Mouse (Mus musculus) stomach, embryonic 16.5 days (tissue): ENCODE results near the gene Usp3. TPM values are rescaled to one million over a fixed set of nuclear protein-coding genes. Genes with fewer than 3 reads are reported as not detected.

Experiments
- ATAC-seq: fragments of 200-750 bp; cut with Nextera tagmentation; 2 replicates; pipeline ENCODE4 v1.8.0; 2017; ENCODE audit warnings: moderate number of reproducible peaks, moderate TSS enrichment; ENCODE audit not compliant: insufficient read depth, low FRiP score
- H3K27ac ChIP-seq: fragments of 300-500 bp; sonication (generic); 2 replicates; pipeline ENCODE4 v1.5.1; 2014; ENCODE audit warnings: low read length
- H3K27me3 ChIP-seq: fragments of 300-500 bp; sonication (generic); 2 replicates; pipeline ENCODE4 v1.6.1; 2014; ENCODE audit warnings: low read length, control low read depth, mixed read lengths; ENCODE audit not compliant: control insufficient read depth, insufficient read depth
- H3K36me3 ChIP-seq: fragments of 300-500 bp; sonication (generic); 2 replicates; pipeline ENCODE4 v1.6.1; 2014; ENCODE audit warnings: low read length; ENCODE audit not compliant: control insufficient read depth, insufficient read depth
- H3K4me1 ChIP-seq: fragments of 300-500 bp; sonication (generic); 2 replicates; pipeline ENCODE4 v1.6.1; 2014; ENCODE audit warnings: low read length, control low read depth, mixed read lengths; ENCODE audit not compliant: control insufficient read depth, insufficient read depth
- H3K4me2 ChIP-seq: fragments of 300-500 bp; sonication (generic); 2 replicates; pipeline ENCODE4 v1.6.1; 2014; ENCODE audit warnings: low read depth, low read length, mixed read lengths
- H3K4me3 ChIP-seq: fragments of 300-500 bp; sonication (generic); replicated peaks from 2 replicates; pipeline ENCODE4 v1.5.1; 2014; ENCODE audit warnings: mild to moderate bottlenecking, low read length
- H3K9ac ChIP-seq: fragments of 300-500 bp; sonication (generic); 2 replicates; pipeline ENCODE4 v1.6.1; 2014; ENCODE audit warnings: low read length
- H3K9me3 ChIP-seq: fragments of 300-500 bp; sonication (generic); replicated peaks from 2 replicates; pipeline ENCODE4 v1.6.1; 2016; ENCODE audit warnings: low read length, control low read depth; ENCODE audit not compliant: control insufficient read depth
- WGBS: fragments of 180-500 bp; shearing (Covaris S2); extraction: QIAGEN DNeasy Blood & Tissue Kit; methylation state at CpG from one replicate; pipeline ENCODE4 v1.1.7; 2014; 5-methylcytosine and 5-hydroxymethylcytosine counted together
- polyA plus RNA-seq: library from polyadenylated mRNA; unstranded; fragments of >200 nt; fragmentation: Nextera tagmentation; extraction: Ambion mirVana; gene quantifications from 2 replicates; pipeline ENCODE4 v1.2.1, GENCODE M21; 2015

Usp3 gene
- polyA plus RNA-seq, 1 experiment from 2014 or later, result 54.5 TPM

DNA sequence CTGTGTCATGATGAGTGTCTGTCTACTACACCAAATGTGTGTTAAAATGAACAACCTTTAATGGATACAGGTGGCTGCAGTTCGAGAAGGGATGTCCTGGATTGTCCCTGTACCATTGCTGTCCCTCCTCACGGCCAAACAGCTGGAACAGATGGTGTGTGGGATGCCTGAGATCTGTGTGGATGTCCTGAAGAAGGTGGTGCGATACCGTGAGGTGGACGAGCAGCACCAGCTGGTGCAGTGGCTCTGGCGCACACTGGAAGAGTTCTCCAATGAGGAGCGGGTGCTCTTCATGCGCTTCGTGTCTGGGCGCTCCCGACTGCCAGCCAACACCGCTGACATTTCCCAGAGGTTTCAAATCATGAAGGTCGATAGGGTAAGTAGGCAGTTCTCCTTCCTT is 88.4 kb downstream of the Usp3 start:
- no peaks in the 10 kb centered on the region for H3K4me1 ChIP-seq
- peaks cover 11% of the 10 kb centered on the region; the same call in 1 of the 2 replicates for H3K36me3 ChIP-seq
- no peaks in the 10 kb centered on the region for H3K9me3 ChIP-seq
- H3K4me3 ChIP-seq, result no peak overlapping the region
- 90% methylated on average over 13 of the region's 13 CpGs for WGBS
- no peak overlapping the region for H3K27ac ChIP-seq
- no peaks in the 10 kb centered on the region for H3K27me3 ChIP-seq
- ATAC-seq, result no peak
- no peak overlapping the region for H3K4me2 ChIP-seq
- no peak overlapping the region for H3K9ac ChIP-seq

DNA sequence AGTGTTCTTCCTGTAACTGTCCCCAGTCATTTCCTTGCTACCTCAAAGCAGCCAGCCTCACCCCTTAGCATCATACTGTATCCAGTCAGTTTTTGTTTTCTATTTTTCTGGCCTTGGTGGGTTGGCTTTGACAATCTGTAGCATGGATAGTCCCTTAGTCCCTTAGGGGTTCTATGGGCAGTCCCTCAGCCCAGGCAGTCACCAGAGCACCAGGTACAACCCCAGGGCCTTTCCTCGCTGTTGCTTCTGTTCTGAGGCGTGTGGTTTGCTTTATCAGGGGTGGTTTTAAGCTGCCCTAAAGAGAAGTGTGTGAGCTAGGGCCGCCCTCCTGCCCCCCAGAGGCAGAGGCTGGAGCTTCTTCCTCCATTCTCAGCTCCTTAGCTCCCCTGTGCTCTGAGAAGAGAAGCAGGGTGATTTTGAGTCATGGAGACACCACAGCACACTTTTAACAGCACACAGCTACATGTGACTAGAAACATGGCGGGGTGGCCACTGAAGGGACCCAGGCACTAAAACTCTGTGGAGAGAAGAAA is 89.0 kb downstream of the Usp3 start:
- H3K4me3 ChIP-seq, result no peak overlapping the region
- ATAC-seq, result no peak
- peaks cover 11% of the 10 kb centered on the region; the same call in 1 of the 2 replicates for H3K36me3 ChIP-seq

GRCm38 (mm10) chr9:66501248-66501647 is 91.7 kb downstream of the Usp3 start:
- Histone ChIP-seq H3K4me1 (no peaks in the 10 kb centered on the region), H3K36me3 (peaks cover 7% of the 10 kb centered on the region), H3K27ac (no peak overlapping the region), H3K9me3 (no peaks in the 10 kb centered on the region), H3K27me3 (no peaks in the 10 kb centered on the region), H3K4me3 (no peak overlapping the region), H3K4me2 (no peak overlapping the region), H3K9ac (no peak overlapping the region)
- no peak for ATAC-seq
- WGBS, result 56% methylated on average over 2 of the region's 2 CpGs

More for the DNA sequence above, 89.0 kb downstream of the Usp3 start:
- Histone ChIP-seq H3K4me2 (no peak overlapping the region), H3K4me1 (no peaks in the 10 kb centered on the region), H3K9me3 (no peaks in the 10 kb centered on the region), H3K27ac (no peak overlapping the region), H3K9ac (no peak overlapping the region), H3K27me3 (no peaks in the 10 kb centered on the region)
- 79% methylated on average over 4 of the region's 4 CpGs for WGBS

DNA sequence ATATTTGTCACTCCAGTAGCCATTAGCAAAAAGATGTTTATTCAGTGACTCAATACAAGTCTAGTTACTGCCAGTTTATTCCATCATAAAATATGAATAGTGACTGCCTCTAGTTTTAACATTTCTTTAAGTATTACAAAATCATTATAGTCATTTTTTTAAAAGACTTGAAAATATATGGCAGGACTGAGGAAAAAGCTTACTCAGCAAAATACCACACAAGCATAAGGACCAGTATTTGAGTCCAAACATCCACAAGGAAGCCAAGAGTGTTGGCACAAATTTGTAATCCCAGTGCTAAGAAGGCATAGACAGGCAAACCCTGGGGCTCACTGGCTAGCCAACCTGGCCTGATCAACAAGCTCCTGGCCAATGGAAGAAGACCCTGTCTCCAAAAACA is 99.0 kb downstream of the Usp3 start:
- Histone ChIP-seq H3K9ac (no peak overlapping the region), H3K27me3 (no peaks in the 10 kb centered on the region), H3K9me3 (no peaks in the 10 kb centered on the region; the same call in 1 of the 2 replicates), H3K4me2 (no peak overlapping the region), H3K4me3 (no peak overlapping the region), H3K27ac (no peak overlapping the region), H3K36me3 (peaks cover 15% of the 10 kb centered on the region), H3K4me1 (no peaks in the 10 kb centered on the region)
- ATAC-seq, result no peak

DNA sequence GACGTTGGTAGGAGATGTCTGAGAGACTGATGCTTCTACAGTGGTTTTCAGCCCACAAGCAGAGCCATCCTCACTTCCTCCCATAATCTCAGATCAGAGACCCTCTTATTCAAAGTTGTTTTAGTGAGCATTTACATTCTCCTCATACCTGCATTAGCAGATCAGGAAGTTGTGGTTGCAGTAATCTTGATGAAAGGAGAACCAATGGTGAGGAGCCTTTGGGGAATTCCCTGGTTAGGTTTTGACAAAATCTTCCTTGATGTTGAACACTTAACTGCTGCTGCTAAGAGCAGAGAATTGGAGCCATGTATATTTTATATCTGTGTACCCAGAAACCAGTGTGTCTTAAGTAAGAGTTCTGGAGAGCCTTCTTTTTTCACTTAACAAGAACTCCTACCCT is 100.6 kb downstream of the Usp3 start:
- no peak for ATAC-seq
- Histone ChIP-seq H3K4me1 (no peaks in the 10 kb centered on the region), H3K9ac (no peak overlapping the region), H3K9me3 (no peaks in the 10 kb centered on the region; the same call in 1 of the 2 replicates), H3K4me3 (no peak overlapping the region), H3K27ac (no peak overlapping the region), H3K4me2 (no peak overlapping the region), H3K27me3 (no peaks in the 10 kb centered on the region), H3K36me3 (peaks cover 19% of the 10 kb centered on the region)
- 97% methylated on average over 1 of the region's 1 CpGs for WGBS

- H3K4me1 ChIP-seq, result no peaks in the 10 kb centered on the region
- peaks cover 24% of the 10 kb centered on the region for H3K36me3 ChIP-seq
- H3K9me3 ChIP-seq, result no peaks in the 10 kb centered on the region; the same call in 1 of the 2 replicates
- no peak for ATAC-seq
- H3K27ac ChIP-seq, result no peak overlapping the region
- no peak overlapping the region for H3K4me3 ChIP-seq
- H3K4me2 ChIP-seq, result no peak overlapping the region
- no peaks in the 10 kb centered on the region for H3K27me3 ChIP-seq
- no peak overlapping the region for H3K9ac ChIP-seq
These were observed 104.2 kb downstream of the Usp3 start for GRCm38 (mm10) chr9:66488786-66489185.

DNA sequence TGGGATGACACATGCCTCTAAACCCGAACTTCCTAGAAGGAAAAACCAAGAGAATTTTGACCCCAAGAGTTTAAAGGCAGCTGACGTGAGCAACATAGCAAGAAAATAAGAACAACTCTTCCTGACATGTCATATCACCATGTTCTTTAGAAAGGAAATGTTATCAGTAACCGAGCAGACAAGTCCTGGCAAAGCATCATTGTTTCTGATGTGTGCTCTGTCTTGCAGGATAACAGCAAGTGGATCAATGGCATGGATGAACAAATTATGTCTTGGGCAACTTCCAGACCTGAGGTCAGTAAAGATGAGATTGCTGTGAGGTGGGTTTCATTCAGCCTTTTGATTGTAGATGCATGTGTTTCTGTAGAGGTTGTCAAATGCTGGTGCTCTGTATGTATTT is 109.5 kb downstream of the Usp3 start:
- no peak overlapping the region for H3K27ac ChIP-seq
- 84% methylated on average over 3 of the region's 3 CpGs for WGBS
- H3K4me1 ChIP-seq, result no peaks in the 10 kb centered on the region
- H3K27me3 ChIP-seq, result no peaks in the 10 kb centered on the region
- ATAC-seq, result no peak
- no peak overlapping the region for H3K4me2 ChIP-seq
- H3K9ac ChIP-seq, result no peak overlapping the region
- H3K4me3 ChIP-seq, result no peak overlapping the region
- H3K9me3 ChIP-seq, result no peaks in the 10 kb centered on the region
- peaks cover 25% of the 10 kb centered on the region for H3K36me3 ChIP-seq

DNA sequence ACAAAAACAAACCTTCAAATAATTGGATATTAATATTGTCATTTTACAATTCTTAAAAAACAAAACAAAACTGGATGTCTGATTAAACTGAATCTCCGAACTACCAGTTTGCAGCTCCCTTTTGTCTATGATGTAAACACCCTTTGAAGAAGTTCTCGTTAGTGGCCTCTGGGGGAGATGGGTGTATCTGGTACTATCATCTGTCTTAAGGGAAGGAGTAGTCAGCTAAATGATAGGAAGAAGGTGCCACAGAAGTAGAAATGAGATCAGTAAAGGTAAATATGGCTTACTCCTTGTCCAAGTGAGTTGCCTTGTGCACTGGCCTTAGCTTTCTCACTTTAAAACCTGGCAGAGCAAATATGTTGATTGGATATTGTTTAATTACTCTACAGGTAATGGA is 115.2 kb downstream of the Usp3 start:
- H3K27me3 ChIP-seq, result no peaks in the 10 kb centered on the region
- no peak for ATAC-seq
- H3K4me1 ChIP-seq, result no peaks in the 10 kb centered on the region
- H3K4me2 ChIP-seq, result no peak overlapping the region
- H3K27ac ChIP-seq, result no peak overlapping the region
- no peak overlapping the region for H3K4me3 ChIP-seq
- peaks cover 17% of the 10 kb centered on the region for H3K36me3 ChIP-seq
- H3K9ac ChIP-seq, result no peak overlapping the region
- no peaks in the 10 kb centered on the region for H3K9me3 ChIP-seq
- 71% methylated on average over 2 of the region's 2 CpGs for WGBS

DNA sequence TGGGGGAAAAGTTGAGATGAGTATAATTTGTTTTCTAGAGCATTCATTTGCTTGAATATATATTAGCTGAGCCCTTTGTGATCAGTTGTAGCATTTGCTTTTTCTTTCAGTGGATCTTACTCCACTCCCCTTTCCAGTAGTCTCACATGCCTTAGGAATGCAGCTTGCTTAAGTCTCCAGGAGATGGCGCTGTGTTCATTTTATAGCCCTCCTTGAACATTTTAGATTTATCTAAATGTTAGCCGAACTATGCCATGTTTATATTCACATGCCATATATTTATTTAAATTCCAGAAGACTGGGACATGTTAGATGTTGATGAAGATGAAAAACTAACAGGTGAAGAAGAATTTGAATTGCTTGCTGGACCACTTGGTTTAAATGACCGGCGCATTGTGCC is 127.9 kb downstream of the Usp3 start:
- Histone ChIP-seq H3K4me2 (no peak overlapping the region), H3K4me1 (no peaks in the 10 kb centered on the region), H3K9me3 (no peaks in the 10 kb centered on the region), H3K27ac (no peak overlapping the region), H3K9ac (no peak overlapping the region), H3K36me3 (no peaks in the 10 kb centered on the region; the same call in 1 of the 2 replicates), H3K27me3 (no peaks in the 10 kb centered on the region), H3K4me3 (no peak overlapping the region)
- 55% methylated on average over 4 of the region's 4 CpGs for WGBS
- ATAC-seq, result no peak
